Mouse (Mus musculus): ENCODE measurements around the gene Gm13696. TPM values are rescaled to one million over a fixed set of nuclear protein-coding genes. Genes with fewer than 3 reads are reported as not detected.

Gm13696 gene
- total RNA-seq, 2 experiments from 2014 or later = 1.4 to 1.7 TPM

Other genes with a start within 250 kb of the Gm13696 start
- 10 to 100 TPM; 72.8 to 77.2 TPM for gene Itgav, start 248.7 kb upstream of the Gm13696 start, total RNA-seq (2021)
- gene Fam171b, start 160.5 kb upstream of the Gm13696 start, total RNA-seq (2021) = 1 to 10 TPM; 4.0 to 5.8 TPM
- gene Zswim2, start 31.9 kb upstream of the Gm13696 start, total RNA-seq (2021) = not detected
- gene Gm13698, start 17.4 kb upstream of the Gm13696 start, total RNA-seq (2021) = 1 to 10 TPM; 1.4 to 1.7 TPM
- gene Gm13693, start 11.6 kb upstream of the Gm13696 start, total RNA-seq (2021) = 1 to 10 TPM; 1.4 to 1.7 TPM
- gene Gm13695, start 5.8 kb upstream of the Gm13696 start, total RNA-seq (2021) = not detected
- 1 to 10 TPM; 1.4 to 1.7 TPM for gene Gm13694, start 5.8 kb downstream of the Gm13696 start, total RNA-seq (2021)
- gene Gm13697, start 11.6 kb downstream of the Gm13696 start, total RNA-seq (2021) = 1 to 10 TPM; 1.4 to 1.7 TPM
- gene Gm13691, start 17.4 kb downstream of the Gm13696 start, total RNA-seq (2021) = 1 to 10 TPM; 1.4 to 1.7 TPM